Mouse (Mus musculus): ENCODE data around the gene Ddx41. TPM values are rescaled to one million over a fixed set of nuclear protein-coding genes. Genes with fewer than 3 reads are reported as not detected.
A peak's percentile ranks its signal among the peaks of the same experiment; 100 is the strongest.

Gene Ddx41
- polyA plus RNA-seq, 1 experiment from 2014 or later, result 74.8 TPM

GRCm38 (mm10) chr13:55506697-55507096 is 29.8 kb downstream of the Ddx41 start:
- ATAC-seq (ENCODE audit: insufficient read depth), result no peak
- H3K36me3 ChIP-seq (ENCODE audit: insufficient read depth), result peaks cover 88% of the 10 kb centered on the region
- H3K27me3 ChIP-seq (ENCODE audit: insufficient read depth, low read length), result no peaks in the 10 kb centered on the region
- H3K9ac ChIP-seq, result no peak overlapping the region
- no peaks in the 10 kb centered on the region for H3K9me3 ChIP-seq (ENCODE audit: low read depth, low read length)
- no peak overlapping the region for H3K4me2 ChIP-seq
- H3K4me1 ChIP-seq (ENCODE audit: insufficient read depth), result peaks cover 15% of the 10 kb centered on the region
- no peak for DNase-seq
- no peak for TF ChIP-seq CTCF (IDR thresholded peaks at IDR 0.05; ENCODE audit: low read depth)
- H3K4me3 ChIP-seq (ENCODE audit: low read depth, low read length), result no peak overlapping the region
- WGBS, result 90% methylated on average over 10 of the region's 10 CpGs
- H3K27ac ChIP-seq (ENCODE audit: low read depth), result no peak overlapping the region

GRCm38 (mm10) chr13:55505810-55506209 is 30.6 kb downstream of the Ddx41 start:
- Histone ChIP-seq H3K27me3 (ENCODE audit: insufficient read depth, low read length) (no peaks in the 10 kb centered on the region), H3K4me1 (ENCODE audit: insufficient read depth) (peaks cover 7% of the 10 kb centered on the region), H3K4me2 (no peak overlapping the region), H3K27ac (ENCODE audit: low read depth) (no peak overlapping the region), H3K36me3 (ENCODE audit: insufficient read depth) (peaks cover 92% of the 10 kb centered on the region), H3K4me3 (ENCODE audit: low read depth, low read length) (no peak overlapping the region), H3K9ac (no peak overlapping the region), H3K9me3 (ENCODE audit: low read depth, low read length) (no peaks in the 10 kb centered on the region)
- WGBS, result 87% methylated on average over 9 of the region's 9 CpGs
- DNase-seq (no peak), ATAC-seq (ENCODE audit: insufficient read depth) (no peak)
- no peak for TF ChIP-seq CTCF (IDR thresholded peaks at IDR 0.05; ENCODE audit: low read depth)

- 83% methylated on average over 5 of the region's 5 CpGs for WGBS
- H3K36me3 ChIP-seq (ENCODE audit: insufficient read depth), result peaks cover 96% of the 10 kb centered on the region
These were observed 32.1 kb downstream of the Ddx41 start for GRCm38 (mm10) chr13:55504390-55504789.

GRCm38 (mm10) chr13:55502405-55502804 is 34.1 kb downstream of the Ddx41 start:
- no peak for DNase-seq
- H3K9me3 ChIP-seq (ENCODE audit: low read depth, low read length), result no peaks in the 10 kb centered on the region
- no peak overlapping the region for H3K4me3 ChIP-seq (ENCODE audit: low read depth, low read length)
- 82% methylated on average over 8 of the region's 8 CpGs for WGBS
- no peak overlapping the region for H3K4me2 ChIP-seq
- ATAC-seq (ENCODE audit: insufficient read depth), result no peak
- no peak for TF ChIP-seq CTCF (IDR thresholded peaks at IDR 0.05; ENCODE audit: low read depth)
- peaks cover 95% of the 10 kb centered on the region for H3K36me3 ChIP-seq (ENCODE audit: insufficient read depth)
- no peak overlapping the region for H3K27ac ChIP-seq (ENCODE audit: low read depth)
- H3K9ac ChIP-seq, result no peak overlapping the region
- H3K27me3 ChIP-seq (ENCODE audit: insufficient read depth, low read length), result no peaks in the 10 kb centered on the region
- no peaks in the 10 kb centered on the region for H3K4me1 ChIP-seq (ENCODE audit: insufficient read depth)

More at GRCm38 (mm10) chr13:55504390-55504789, 32.1 kb downstream of the Ddx41 start:
- Histone ChIP-seq H3K9me3 (ENCODE audit: low read depth, low read length) (no peaks in the 10 kb centered on the region), H3K4me2 (no peak overlapping the region), H3K4me3 (ENCODE audit: low read depth, low read length) (no peak overlapping the region), H3K27ac (ENCODE audit: low read depth) (no peak overlapping the region), H3K27me3 (ENCODE audit: insufficient read depth, low read length) (no peaks in the 10 kb centered on the region), H3K9ac (no peak overlapping the region), H3K4me1 (ENCODE audit: insufficient read depth) (no peaks in the 10 kb centered on the region)
- no peak for TF ChIP-seq CTCF (IDR thresholded peaks at IDR 0.05; ENCODE audit: low read depth)
- DNase-seq, result no peak
- ATAC-seq (ENCODE audit: insufficient read depth), result no peak

- peaks cover 82% of the 10 kb centered on the region for H3K36me3 ChIP-seq (ENCODE audit: insufficient read depth)
- H3K27me3 ChIP-seq (ENCODE audit: insufficient read depth, low read length), result no peaks in the 10 kb centered on the region
- no peak overlapping the region for H3K4me2 ChIP-seq
- no peak for ATAC-seq (ENCODE audit: insufficient read depth)
- no peak overlapping the region for H3K4me3 ChIP-seq (ENCODE audit: low read depth, low read length)
- no peaks in the 10 kb centered on the region; the same call in 1 of the 2 replicates for H3K4me1 ChIP-seq (ENCODE audit: insufficient read depth)
- H3K9ac ChIP-seq, result no peak overlapping the region
- TF ChIP-seq CTCF (IDR thresholded peaks at IDR 0.05; ENCODE audit: low read depth), result no peak
- WGBS, result 54% methylated on average over 10 of the region's 10 CpGs
- no peak overlapping the region for H3K27ac ChIP-seq (ENCODE audit: low read depth)
- peak; percentile 35 for DNase-seq
- no peaks in the 10 kb centered on the region for H3K9me3 ChIP-seq (ENCODE audit: low read depth, low read length)
These were observed 35.9 kb downstream of the Ddx41 start for GRCm38 (mm10) chr13:55500575-55500974.

- 55% methylated on average over 11 of the region's 11 CpGs for WGBS
- Histone ChIP-seq H3K9ac (no peak overlapping the region), H3K4me1 (ENCODE audit: insufficient read depth) (peaks cover 3% of the 10 kb centered on the region; the same call in 1 of the 2 replicates), H3K27ac (ENCODE audit: low read depth) (no peak overlapping the region), H3K36me3 (ENCODE audit: insufficient read depth) (peaks cover 67% of the 10 kb centered on the region), H3K9me3 (ENCODE audit: low read depth, low read length) (no peaks in the 10 kb centered on the region), H3K4me3 (ENCODE audit: low read depth, low read length) (no peak overlapping the region), H3K27me3 (ENCODE audit: insufficient read depth, low read length) (no peaks in the 10 kb centered on the region), H3K4me2 (no peak overlapping the region)
- ATAC-seq (ENCODE audit: insufficient read depth), result no peak
- no peak for DNase-seq
- TF ChIP-seq CTCF (IDR thresholded peaks at IDR 0.05; ENCODE audit: low read depth), result no peak
These were observed 37.6 kb downstream of the Ddx41 start for GRCm38 (mm10) chr13:55498906-55499305.

GRCm38 (mm10) chr13:55496661-55497060 is 39.8 kb downstream of the Ddx41 start:
- Histone ChIP-seq H3K4me1 (ENCODE audit: insufficient read depth) (peaks cover 3% of the 10 kb centered on the region; the same call in 1 of the 2 replicates), H3K36me3 (ENCODE audit: insufficient read depth) (peaks cover 45% of the 10 kb centered on the region), H3K9me3 (ENCODE audit: low read depth, low read length) (no peaks in the 10 kb centered on the region), H3K4me3 (ENCODE audit: low read depth, low read length) (no peak overlapping the region), H3K27ac (ENCODE audit: low read depth) (no peak overlapping the region), H3K27me3 (ENCODE audit: insufficient read depth, low read length) (no peaks in the 10 kb centered on the region), H3K4me2 (no peak overlapping the region), H3K9ac (no peak overlapping the region)
- DNase-seq (no peak), ATAC-seq (ENCODE audit: insufficient read depth) (no peak)
- 80% methylated on average over 6 of the region's 6 CpGs for WGBS
- no peak for TF ChIP-seq CTCF (IDR thresholded peaks at IDR 0.05; ENCODE audit: low read depth)

GRCm38 (mm10) chr13:55495702-55496101 is 40.8 kb downstream of the Ddx41 start:
- Histone ChIP-seq H3K27me3 (ENCODE audit: insufficient read depth, low read length) (no peaks in the 10 kb centered on the region), H3K9ac (no peak overlapping the region), H3K36me3 (ENCODE audit: insufficient read depth) (peaks cover 37% of the 10 kb centered on the region), H3K9me3 (ENCODE audit: low read depth, low read length) (no peaks in the 10 kb centered on the region), H3K27ac (ENCODE audit: low read depth) (no peak overlapping the region), H3K4me2 (no peak overlapping the region), H3K4me1 (ENCODE audit: insufficient read depth) (peaks cover 3% of the 10 kb centered on the region; the same call in 1 of the 2 replicates), H3K4me3 (ENCODE audit: low read depth, low read length) (no peak overlapping the region)
- TF ChIP-seq CTCF (IDR thresholded peaks at IDR 0.05; ENCODE audit: low read depth), result no peak
- WGBS, result 35% methylated on average over 4 of the region's 4 CpGs
- no peak for ATAC-seq (ENCODE audit: insufficient read depth)
- DNase-seq, result no peak
